Mouse (Mus musculus) stomach, postnatal 0 days (tissue): Measurements from ENCODE around the gene Ikzf4. TPM values are rescaled to one million over a fixed set of nuclear protein-coding genes. Genes with fewer than 3 reads are reported as not detected.
A peak's percentile ranks its signal among the peaks of the same experiment; 100 is the strongest.

ENCODE experiments used
- ATAC-seq: fragments of 200-750 bp; cut with Nextera tagmentation; 2 replicates; pipeline ENCODE4 v1.8.0; 2017; ENCODE audit not compliant: low FRiP score, low TSS enrichment
- DNase-seq: peaks from one replicate; pipeline ENCODE4 v3.0.0-alpha.2; 2016; ENCODE audit warnings: low spot score
- H3K27ac ChIP-seq: fragments of 300-500 bp; sonication (generic); replicated peaks from 2 replicates; pipeline ENCODE4 v1.5.1; 2014; ENCODE audit warnings: mild to moderate bottlenecking, control low read depth
- H3K27me3 ChIP-seq: fragments of 300-500 bp; sonication (generic); 2 replicates; pipeline ENCODE4 v1.6.1; 2014; ENCODE audit warnings: low read length; ENCODE audit not compliant: control insufficient read depth, insufficient read depth
- H3K36me3 ChIP-seq: fragments of 300-500 bp; sonication (generic); 2 replicates; pipeline ENCODE4 v1.6.1; 2014; ENCODE audit warnings: low read length, mixed read lengths; ENCODE audit not compliant: control insufficient read depth, insufficient read depth
- H3K4me1 ChIP-seq: fragments of 300-500 bp; sonication (generic); replicated peaks from 2 replicates; pipeline ENCODE4 v1.6.1; 2014; ENCODE audit warnings: antibody characterized with exemption; ENCODE audit not compliant: control insufficient read depth, insufficient read depth
- H3K4me2 ChIP-seq: fragments of 300-500 bp; sonication (generic); replicated peaks from 2 replicates; pipeline ENCODE4 v1.6.1; 2014; ENCODE audit warnings: low read depth, mild to moderate bottlenecking, control low read depth, moderate library complexity
- H3K4me3 ChIP-seq: fragments of 300-500 bp; sonication (generic); 2 replicates; pipeline ENCODE4 v1.5.1; 2014; ENCODE audit warnings: low read depth, low read length, control low read depth
- H3K9ac ChIP-seq: fragments of 300-500 bp; sonication (generic); 2 replicates; pipeline ENCODE4 v1.6.1; 2014; ENCODE audit warnings: mild to moderate bottlenecking, low read length, control low read depth, mixed read lengths
- H3K9me3 ChIP-seq: fragments of 300-500 bp; sonication (generic); 2 replicates; pipeline ENCODE4 v1.6.1; 2016; ENCODE audit warnings: low read length; ENCODE audit not compliant: control insufficient read depth
- CTCF ChIP-seq: IDR thresholded peaks from 2 replicates; pipeline ENCODE4 v1.5.1; 2016; ENCODE audit warnings: antibody characterized with exemption, low read depth, mild to moderate bottlenecking, moderate library complexity
- EP300 ChIP-seq: optimal IDR thresholded peaks from 2 replicates; pipeline ENCODE3; 2016; ENCODE audit warnings: antibody characterized with exemption
- WGBS: fragments of 180-500 bp; shearing (Covaris S2); extraction: QIAGEN DNeasy Blood & Tissue Kit; methylation state at CpG from one replicate; pipeline ENCODE4 v1.1.7; 2014; 5-methylcytosine and 5-hydroxymethylcytosine counted together
- microRNA-seq: library from miRNA; unstranded; fragments of <30 nt; microRNA quantifications from one replicate; pipeline ENCODE4, GENCODE M21; 2016
- polyA plus RNA-seq: library from polyadenylated mRNA; unstranded; fragments of >200 nt; fragmentation: Nextera tagmentation; extraction: Ambion mirVana; gene quantifications from 2 replicates; pipeline ENCODE4 v1.2.1, GENCODE M21; 2015

Gene Ikzf4
- polyA plus RNA-seq, 1 experiment from 2014 or later, result 1.7 TPM

DNA sequence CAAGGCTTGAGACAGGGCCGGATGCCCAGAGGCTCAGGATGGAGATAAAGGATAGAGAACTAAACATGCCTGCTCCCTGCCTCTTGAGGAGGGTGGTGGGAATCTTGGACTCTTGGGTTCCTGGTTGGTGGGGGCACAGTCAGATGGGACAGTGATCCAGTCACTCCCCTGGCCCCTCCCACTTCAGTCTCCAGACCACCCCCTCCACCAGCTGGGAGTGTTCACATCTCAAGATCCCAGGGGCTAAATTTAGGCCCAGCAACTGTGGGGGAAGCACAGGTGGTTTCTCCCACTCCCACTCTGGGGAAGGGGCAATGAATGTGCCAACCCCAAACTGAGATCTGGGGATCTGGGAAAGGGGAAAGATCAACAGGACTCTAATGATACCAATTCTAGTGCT is 57.7 kb downstream of the Ikzf4 start:
- DNase-seq (no peak), ATAC-seq (peak; percentile 0; the same call in 1 of the 2 replicates)
- no peaks in the 10 kb centered on the region for H3K9me3 ChIP-seq
- H3K9ac ChIP-seq, result peak overlapping the region; percentile 80
- TF ChIP-seq CTCF (no peak), EP300 (no peak)
- H3K4me3 ChIP-seq, result peak overlapping the region; percentile 70
- H3K27me3 ChIP-seq, result no peaks in the 10 kb centered on the region
- 38% methylated on average over 1 of the region's 1 CpGs for WGBS
- H3K4me1 ChIP-seq, result 0 out of 2 replicates have a peak, but pooled peaks cover 7% of the 10 kb centered on the region
- peak overlapping the region; percentile 98 for H3K4me2 ChIP-seq
- peak overlapping the region; percentile 98 for H3K27ac ChIP-seq
- H3K36me3 ChIP-seq, result peaks cover 2% of the 10 kb centered on the region; the same call in 1 of the 2 replicates

- peak overlapping the region; percentile 98 for H3K27ac ChIP-seq
- DNase-seq (peak; percentile 82), ATAC-seq (peak; percentile 55)
- peak overlapping the region; percentile 70 for H3K4me3 ChIP-seq
- H3K27me3 ChIP-seq, result no peaks in the 10 kb centered on the region
- peak overlapping the region; percentile 98 for H3K4me2 ChIP-seq
- no peaks in the 10 kb centered on the region for H3K9me3 ChIP-seq
- 0 out of 2 replicates have a peak, but pooled peaks cover 7% of the 10 kb centered on the region for H3K4me1 ChIP-seq
- peak overlapping the region; percentile 80 for H3K9ac ChIP-seq
- no peak for TF ChIP-seq EP300
- TF ChIP-seq CTCF, result no peak
- H3K36me3 ChIP-seq, result peaks cover 2% of the 10 kb centered on the region; the same call in 1 of the 2 replicates
- 42% methylated on average over 8 of the region's 8 CpGs for WGBS
Observed at GRCm38 (mm10) chr10:128587697-128588096, 58.1 kb downstream of the Ikzf4 start.

GRCm38 (mm10) chr10:128587120-128587519 is 58.7 kb downstream of the Ikzf4 start:
- Histone ChIP-seq H3K9me3 (no peaks in the 10 kb centered on the region), H3K4me3 (peak overlapping the region; percentile 70; the same call in 1 of the 2 replicates), H3K9ac (peak overlapping the region; percentile 24), H3K4me1 (0 out of 2 replicates have a peak, but pooled peaks cover 7% of the 10 kb centered on the region), H3K36me3 (peaks cover 2% of the 10 kb centered on the region; the same call in 1 of the 2 replicates), H3K27me3 (no peaks in the 10 kb centered on the region), H3K27ac (peak overlapping the region; percentile 98), H3K4me2 (peak overlapping the region; percentile 98)
- DNase-seq (no peak), ATAC-seq (no peak)
- WGBS, result 36% methylated on average over 4 of the region's 4 CpGs
- no peak for TF ChIP-seq EP300
- TF ChIP-seq CTCF, result no peak

DNA sequence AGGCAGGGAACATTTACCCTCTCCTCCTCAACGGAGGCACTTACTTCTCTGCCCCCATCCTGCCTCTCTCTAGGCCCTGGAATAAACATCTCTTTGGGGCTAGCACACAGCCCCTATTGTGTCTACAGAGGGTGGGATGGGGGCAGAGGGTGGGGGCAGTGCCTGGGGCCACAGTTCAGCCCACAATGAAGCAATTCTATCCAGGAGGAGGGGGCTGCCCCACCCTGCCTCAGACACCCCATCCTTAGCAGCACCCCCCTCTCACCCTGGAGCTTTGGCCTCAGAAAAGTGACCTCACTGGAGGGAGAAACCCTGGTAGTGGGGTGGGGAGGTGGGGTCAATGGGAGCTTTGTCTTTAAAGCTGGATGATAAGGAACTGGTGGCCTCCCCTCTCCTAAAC is 59.2 kb downstream of the Ikzf4 start:
- no peak for TF ChIP-seq CTCF
- TF ChIP-seq EP300, result no peak
- H3K4me2 ChIP-seq, result peak overlapping the region; percentile 98
- H3K4me3 ChIP-seq, result no peak overlapping the region
- 0 out of 2 replicates have a peak, but pooled peaks cover 7% of the 10 kb centered on the region for H3K4me1 ChIP-seq
- H3K36me3 ChIP-seq, result peaks cover 2% of the 10 kb centered on the region; the same call in 1 of the 2 replicates
- WGBS, result 14% methylated on average over 1 of the region's 1 CpGs
- peak overlapping the region; percentile 24 for H3K9ac ChIP-seq
- DNase-seq, result no peak
- H3K27ac ChIP-seq, result peak overlapping the region; percentile 98
- H3K27me3 ChIP-seq, result no peaks in the 10 kb centered on the region
- ATAC-seq, result no peak
- no peaks in the 10 kb centered on the region for H3K9me3 ChIP-seq

DNA sequence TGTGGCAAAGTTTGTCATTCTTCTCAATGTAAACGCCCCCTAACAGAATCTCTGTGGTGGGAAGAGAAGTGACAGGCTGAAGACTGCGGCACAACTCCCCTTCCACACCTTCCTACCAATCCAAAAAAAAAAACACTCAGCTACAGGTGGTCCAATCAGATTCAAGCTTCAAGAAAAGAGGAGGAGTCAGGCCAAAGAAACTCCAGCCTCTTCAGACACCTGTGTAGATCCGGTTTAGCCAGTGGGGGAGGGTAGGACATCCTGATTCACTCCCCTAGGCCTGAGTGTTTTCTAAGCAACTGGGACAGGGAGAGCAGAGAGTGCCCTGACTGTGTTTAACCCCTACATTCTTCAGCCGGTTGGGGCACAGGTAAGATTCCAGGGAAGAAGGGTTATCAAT is 61.4 kb downstream of the Ikzf4 start:
- H3K27ac ChIP-seq, result peak overlapping the region; percentile 82
- 0 out of 2 replicates have a peak, but pooled peaks cover 7% of the 10 kb centered on the region for H3K4me1 ChIP-seq
- H3K9ac ChIP-seq, result no peak overlapping the region; the same call in 1 of the 2 replicates
- ATAC-seq, result peak; percentile 68
- H3K4me3 ChIP-seq, result no peak overlapping the region
- DNase-seq, result peak; percentile 90
- 8% methylated on average over 4 of the region's 4 CpGs for WGBS
- H3K4me2 ChIP-seq, result peak overlapping the region; percentile 8; the same call in 1 of the 2 replicates
- TF ChIP-seq CTCF, result no peak
- peak; percentile 59 for TF ChIP-seq EP300
- H3K36me3 ChIP-seq, result peaks cover 2% of the 10 kb centered on the region; the same call in 1 of the 2 replicates
- no peaks in the 10 kb centered on the region for H3K27me3 ChIP-seq
- H3K9me3 ChIP-seq, result no peaks in the 10 kb centered on the region

DNA sequence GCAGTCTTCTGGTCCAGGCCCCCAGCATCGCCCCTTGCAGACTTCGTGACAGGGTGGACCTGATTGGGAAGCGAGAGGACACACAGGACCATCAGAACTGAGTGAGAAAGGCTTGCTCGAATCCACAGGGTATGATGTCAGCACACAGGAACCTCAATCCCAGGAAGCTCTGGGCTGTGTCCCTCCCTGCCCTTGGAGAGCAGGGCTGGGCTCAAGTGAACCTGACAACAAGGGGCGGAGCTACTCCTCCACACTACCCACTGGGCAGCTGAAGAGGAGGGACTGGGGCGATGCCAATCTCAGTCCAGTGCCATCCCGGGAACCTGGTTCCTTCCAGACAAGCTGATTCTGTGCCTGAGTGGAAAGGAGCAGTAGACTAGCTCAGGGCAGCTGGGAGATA is 62.1 kb downstream of the Ikzf4 start:
- ATAC-seq (peak; percentile 72), DNase-seq (peak; percentile 80)
- Histone ChIP-seq H3K4me1 (0 out of 2 replicates have a peak, but pooled peaks cover 7% of the 10 kb centered on the region), H3K9me3 (no peaks in the 10 kb centered on the region), H3K27ac (peak overlapping the region; percentile 82), H3K4me2 (peak overlapping the region; percentile 8; the same call in 1 of the 2 replicates), H3K4me3 (no peak overlapping the region), H3K9ac (peak overlapping the region; percentile 27; the same call in 1 of the 2 replicates), H3K27me3 (no peaks in the 10 kb centered on the region), H3K36me3 (peaks cover 2% of the 10 kb centered on the region; the same call in 1 of the 2 replicates)
- 26% methylated on average over 7 of the region's 7 CpGs for WGBS
- TF ChIP-seq EP300 (no peak), CTCF (no peak)

Small RNA genes within 50 kb of the gene (microRNA-seq; reads per million reads assigned to microRNA genes)
- not detected for gene Mir6917

Other genes with a start within 250 kb of the Ikzf4 start
- gene Slc39a5, start 244.8 kb downstream of the Ikzf4 start, polyA plus RNA-seq, result 0.75 and 0.76 TPM in 2 replicates
- gene Nabp2, start 234.5 kb downstream of the Ikzf4 start, polyA plus RNA-seq, result 53.5 and 54.4 TPM in 2 replicates
- gene Rnf41, start 234.3 kb downstream of the Ikzf4 start, polyA plus RNA-seq, result 18.9 and 20.1 TPM in 2 replicates
- gene Smarcc2, start 186.7 kb downstream of the Ikzf4 start, polyA plus RNA-seq, result 21.4 and 26.6 TPM in 2 replicates
- 2,935 and 3,187 TPM in 2 replicates for gene Myl6, start 151.8 kb downstream of the Ikzf4 start, polyA plus RNA-seq
- 2.2 and 2.6 TPM in 2 replicates for gene Myl6b, start 147.3 kb downstream of the Ikzf4 start, polyA plus RNA-seq
- 15.0 and 15.1 TPM in 2 replicates for gene Esyt1, start 120.1 kb downstream of the Ikzf4 start, polyA plus RNA-seq
- gene Zc3h10, start 98.2 kb downstream of the Ikzf4 start, polyA plus RNA-seq, result 7.8 and 8.5 TPM in 2 replicates
- gene Rpl41, start 96.7 kb downstream of the Ikzf4 start, polyA plus RNA-seq, result 3,550 and 3,693 TPM in 2 replicates
- 131 and 135 TPM in 2 replicates for gene Pa2g4, start 80.0 kb downstream of the Ikzf4 start, polyA plus RNA-seq
- gene Erbb3, start 56.3 kb downstream of the Ikzf4 start, polyA plus RNA-seq, result 18.6 and 18.9 TPM in 2 replicates
- gene Rps26, start 19.2 kb downstream of the Ikzf4 start, polyA plus RNA-seq, result 781 and 811 TPM in 2 replicates
- gene Suox, start 28.1 kb upstream of the Ikzf4 start, polyA plus RNA-seq, result 20.3 and 21.4 TPM in 2 replicates
- gene Rab5b, start 50.3 kb upstream of the Ikzf4 start, polyA plus RNA-seq, result 54.0 and 59.4 TPM in 2 replicates
- 1.4 and 2.0 TPM in 2 replicates for gene Pmel, start 58.2 kb upstream of the Ikzf4 start, polyA plus RNA-seq
- 33.1 and 33.4 TPM in 2 replicates for gene Cdk2, start 59.0 kb upstream of the Ikzf4 start, polyA plus RNA-seq
- gene Dgka, start 98.9 kb upstream of the Ikzf4 start, polyA plus RNA-seq, result 14.6 and 15.7 TPM in 2 replicates
- 22.7 and 24.1 TPM in 2 replicates for gene Pym1, start 101.9 kb upstream of the Ikzf4 start, polyA plus RNA-seq
- gene Mmp19, start 144.9 kb upstream of the Ikzf4 start, polyA plus RNA-seq, result 2.0 and 2.1 TPM in 2 replicates
- gene Dnajc14, start 158.1 kb upstream of the Ikzf4 start, polyA plus RNA-seq, result 29.8 and 30.5 TPM in 2 replicates
- gene Tmem198b, start 158.4 kb upstream of the Ikzf4 start, polyA plus RNA-seq, result 7.8 and 8.5 TPM in 2 replicates
- 99.4 and 104 TPM in 2 replicates for gene Sarnp, start 171.3 kb upstream of the Ikzf4 start, polyA plus RNA-seq
- gene Ormdl2, start 175.7 kb upstream of the Ikzf4 start, polyA plus RNA-seq, result 111 and 121 TPM in 2 replicates
- gene Gdf11, start 245.7 kb upstream of the Ikzf4 start, polyA plus RNA-seq, result 1.5 and 1.6 TPM in 2 replicates